Mouse (Mus musculus) MEL (cell line): ENCODE measurements around the gene Fbxl16. TPM values are rescaled to one million over a fixed set of nuclear protein-coding genes. Genes with fewer than 3 reads are reported as not detected.
A peak's percentile ranks its signal among the peaks of the same experiment; 100 is the strongest.

ENCODE experiments used
- DNase-seq: peaks from one replicate; pipeline ENCODE4 v3.0.0; 2011; ENCODE audit warnings: low read depth, low spot score
- H3K27ac ChIP-seq: 2 replicates; pipeline ENCODE4 v1.5.1; 2012; ENCODE audit warnings: low read depth, mild to moderate bottlenecking, control low read depth, low read length, moderate library complexity; ENCODE audit not compliant: control insufficient read depth
- H3K27me3 ChIP-seq, 2 experiments: fragments of 150-350 bp in 1 of 2; sonication (generic) in 1 of 2; 2 replicates each; pipeline ENCODE4 v1.6.1; 2012; ENCODE audit warnings: low read length in 2 of 2, mild to moderate bottlenecking in 2 of 2, improper control_type of control experiment in 1 of 2, moderate library complexity in 1 of 2; ENCODE audit not compliant: insufficient read depth in 2 of 2, control insufficient read depth in 1 of 2
- H3K36me3 ChIP-seq, 2 experiments: 2 replicates each; pipeline ENCODE4 v1.6.1; 2012 to 2014; ENCODE audit warnings: low read length in 2 of 2, improper control_type of control experiment in 1 of 2, inconsistent platforms in 1 of 2, mild to moderate bottlenecking in 1 of 2; ENCODE audit not compliant: insufficient read depth in 2 of 2, control insufficient read depth in 1 of 2
- H3K4me1 ChIP-seq, 2 experiments: fragments of 150-350 bp in 1 of 2; sonication (generic) in 1 of 2; 2 replicates each; pipeline ENCODE4 v1.6.1; 2012; ENCODE audit warnings: low read length in 2 of 2, improper control_type of control experiment in 1 of 2, mild to moderate bottlenecking in 1 of 2; ENCODE audit not compliant: insufficient read depth in 2 of 2, control insufficient read depth in 1 of 2
- H3K4me3 ChIP-seq, 2 experiments: fragments of 150-350 bp in 1 of 2; sonication (generic) in 1 of 2; 2 replicates each; pipeline ENCODE4 v1.5.1; 2012; ENCODE audit warnings: low read depth in 2 of 2, low read length in 2 of 2, mild to moderate bottlenecking in 2 of 2, moderate library complexity in 2 of 2, control low read depth in 1 of 2, improper control_type of control experiment in 1 of 2; ENCODE audit not compliant: control insufficient read depth in 1 of 2, insufficient read depth in 1 of 2
- H3K79me2 ChIP-seq: 2 replicates; pipeline ENCODE4 v1.6.1; 2012; ENCODE audit warnings: mild to moderate bottlenecking, low read length, moderate library complexity; ENCODE audit not compliant: control insufficient read depth, poor library complexity, insufficient read depth
- H3K9ac ChIP-seq: 2 replicates; pipeline ENCODE4 v1.6.1; 2012; ENCODE audit warnings: low read depth, mild to moderate bottlenecking, control low read depth, low read length, moderate library complexity; ENCODE audit not compliant: control insufficient read depth, poor library complexity, severe bottlenecking
- H3K9me3 ChIP-seq: fragments of 150-350 bp; sonication (generic); replicated peaks from 2 replicates; pipeline ENCODE4 v1.6.1; 2012; ENCODE audit warnings: mild to moderate bottlenecking, low read length, improper control_type of control experiment, moderate library complexity; ENCODE audit not compliant: insufficient read depth
- BHLHE40 ChIP-seq: IDR thresholded peaks from 2 replicates; pipeline ENCODE4 v1.6.1; 2012; ENCODE audit warnings: low read depth, mild to moderate bottlenecking, inconsistent platforms, low read length, improper control_type of control experiment, borderline replicate concordance
- CHD1 ChIP-seq: IDR thresholded peaks from 2 replicates; pipeline ENCODE4 v1.6.1; 2012; ENCODE audit warnings: low read depth, mild to moderate bottlenecking, inconsistent platforms, low read length, improper control_type of control experiment
- CTCF ChIP-seq, 3 experiments: IDR thresholded peaks in 2 of 3; conservative IDR thresholded peaks in 1 of 3; 2 replicates each; pipeline ENCODE4 v1.5.1; 2011 to 2012; ENCODE audit warnings: low read length in 3 of 3, low read depth in 2 of 3, mild to moderate bottlenecking in 2 of 3, improper control_type of control experiment in 1 of 3, inconsistent platforms in 1 of 3, mixed read lengths in 1 of 3, moderate library complexity in 1 of 3; ENCODE audit not compliant: control insufficient read depth in 1 of 3, insufficient read depth in 1 of 3, poor library complexity in 1 of 3, severe bottlenecking in 1 of 3
- ELF1 ChIP-seq: IDR thresholded peaks from 2 replicates; pipeline ENCODE4 v1.6.1; 2014; ENCODE audit warnings: low read depth, mild to moderate bottlenecking, inconsistent platforms, low read length, improper control_type of control experiment, moderate library complexity
- GABPA ChIP-seq: IDR thresholded peaks from 2 replicates; pipeline ENCODE4 v1.6.1; 2012; ENCODE audit warnings: low read depth, mild to moderate bottlenecking, inconsistent platforms, low read length, improper control_type of control experiment, moderate library complexity
- MAFK ChIP-seq: IDR thresholded peaks from 2 replicates; pipeline ENCODE4 v1.6.1; 2011; ENCODE audit warnings: low read depth, mild to moderate bottlenecking, low read length, improper control_type of control experiment, borderline replicate concordance
- MAX ChIP-seq: IDR thresholded peaks from 2 replicates; pipeline ENCODE4 v1.6.1; 2011; ENCODE audit warnings: low read length, improper control_type of control experiment
- MYC ChIP-seq: IDR thresholded peaks from 2 replicates; pipeline ENCODE4 v1.6.1; 2011; ENCODE audit warnings: low read depth, mild to moderate bottlenecking, low read length, improper control_type of control experiment, moderate library complexity
- POLR2A ChIP-seq, 2 experiments: IDR thresholded peaks; 2 replicates each; pipeline ENCODE4 v1.6.1; 2011 to 2012; ENCODE audit warnings: low read length in 2 of 2, mild to moderate bottlenecking in 2 of 2, control low read depth in 1 of 2, improper control_type of control experiment in 1 of 2, low read depth in 1 of 2, moderate library complexity in 1 of 2; ENCODE audit not compliant: control insufficient read depth in 1 of 2, insufficient read depth in 1 of 2, poor library complexity in 1 of 2
- POLR2AphosphoS2 ChIP-seq: IDR thresholded peaks from 2 replicates; pipeline ENCODE4 v1.6.1; 2011; ENCODE audit warnings: low read length, improper control_type of control experiment
- POLR2AphosphoS5 ChIP-seq: IDR thresholded peaks from 2 replicates; pipeline ENCODE4 v1.6.1; 2012; ENCODE audit warnings: low read depth, borderline replicate concordance, mild to moderate bottlenecking, inconsistent platforms, low read length, moderate library complexity, mixed read lengths
- RCOR1 ChIP-seq: IDR thresholded peaks from 2 replicates; pipeline ENCODE4 v1.6.1; 2012; ENCODE audit warnings: low read depth, mild to moderate bottlenecking, inconsistent platforms, low read length, improper control_type of control experiment
- TBP ChIP-seq: IDR thresholded peaks from 2 replicates; pipeline ENCODE4 v1.8.0; 2011; ENCODE audit warnings: low read depth, low read length, improper control_type of control experiment
- ZKSCAN1 ChIP-seq: IDR thresholded peaks from 2 replicates; pipeline ENCODE4 v1.6.1; 2012; ENCODE audit warnings: low read depth, mild to moderate bottlenecking, inconsistent platforms, low read length, improper control_type of control experiment, moderate library complexity
- polyA plus RNA-seq, 2 experiments: library from polyadenylated mRNA; stranded (reverse) in 1 of 2; unstranded in 1 of 2; fragments of >175 nt in 1 of 2; fragments of >200 nt in 1 of 2; gene quantifications; 2 replicates each; pipeline versions ENCODE4 v1.2.1 to v1.2.4; 2012; ENCODE audit warnings: low replicate concordance in 2 of 2, low read depth in 1 of 2; ENCODE audit not compliant: insufficient read length in 2 of 2, insufficient read depth in 1 of 2, missing spikeins in 1 of 2
- total RNA-seq: library from RNA; depleted of rRNA; stranded (reverse); fragments of 300-350 nt; gene quantifications from 2 replicates; pipeline ENCODE4 v1.2.3, GENCODE M21; 2012

Gene Fbxl16
- total and polyA plus RNA-seq, 3 experiments, result 0.11 TPM; not detected in 2

DNA sequence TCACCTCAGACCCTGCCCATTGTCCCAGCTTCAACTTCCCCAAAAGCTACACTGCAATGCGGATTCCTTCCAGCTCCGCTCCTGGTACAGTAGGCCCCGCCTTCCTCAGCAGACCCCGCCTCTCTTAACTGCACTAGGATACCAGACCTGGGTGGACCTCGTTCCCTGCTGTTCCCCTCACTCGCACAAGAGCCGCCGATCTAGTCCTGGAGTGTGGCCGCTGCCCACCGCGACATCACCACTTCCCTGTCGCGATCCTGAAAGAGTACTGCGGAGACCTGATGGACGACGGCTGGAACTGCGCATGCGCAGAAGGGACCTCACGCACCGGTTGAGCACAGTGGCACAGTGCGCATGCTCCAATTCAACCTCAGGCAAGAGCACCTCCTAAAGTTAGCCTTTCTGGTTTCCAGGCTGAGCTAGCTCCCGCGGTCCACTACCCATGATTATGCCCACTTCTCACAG, 23.6 kb upstream of the Fbxl16 start, which contains the start of gene Haghl (continued):
- no peak for TF ChIP-seq BHLHE40
- TF ChIP-seq POLR2AphosphoS5, result no peak
- TF ChIP-seq GABPA, result no peak
- no peak for TF ChIP-seq CTCF (IDR thresholded peaks at IDR 0.05 in 2 of 3, conservative IDR thresholded peaks at IDR 0.05 in 1 of 3; ENCODE audit: control insufficient read depth in 1 of 3, insufficient read depth in 1 of 3, low read depth in 2 of 3, low read length in 3 of 3, poor library complexity in 1 of 3, severe bottlenecking in 1 of 3)
- TF ChIP-seq CHD1, result no peak
- peak; percentile 55; the same call in 1 of the 2 replicates for TF ChIP-seq TBP
- TF ChIP-seq MAFK, result no peak
- TF ChIP-seq ZKSCAN1, result no peak
- TF ChIP-seq RCOR1, result no peak
- TF ChIP-seq ELF1, result no peak
- peak; percentile 86 for TF ChIP-seq POLR2AphosphoS2
- no peak for TF ChIP-seq MYC

DNA sequence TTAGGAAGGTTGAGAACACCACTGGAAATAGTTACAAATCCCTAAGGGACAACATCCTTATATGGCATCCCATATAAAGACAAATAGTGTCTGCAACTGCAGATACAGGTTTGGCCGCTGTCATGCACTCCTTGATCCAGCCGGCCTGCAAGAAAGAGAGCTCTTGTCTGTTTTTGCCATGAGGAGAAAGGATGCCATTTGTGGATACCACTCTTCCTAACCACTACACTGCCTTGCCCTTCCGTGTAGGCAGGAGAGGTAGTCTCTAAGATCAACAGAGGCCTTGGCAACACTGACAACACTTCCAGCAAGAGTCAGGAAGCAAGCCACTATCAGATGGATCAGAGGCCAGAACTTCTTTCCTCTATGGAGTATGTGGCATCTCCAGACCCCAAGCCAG, 22.6 kb upstream of the Fbxl16 start, which contains the start of gene Ccdc78:
Gene Ccdc78 (plus strand): TSS at position 301 of the 400 bp plus-strand sequence.
- Histone ChIP-seq H3K9ac (peak within 1 kb of the TSS; percentile 60), H3K4me3 (peak within 1 kb of the TSS; percentile 66 to 91), H3K36me3 (peaks cover 2 to 5% of the 10 kb centered on the region in 2 experiments; a peak in 3 of 4 replicates), H3K9me3 (no peaks in the 10 kb centered on the region), H3K27ac (peak within 1 kb of the TSS; percentile 58), H3K4me1 (peaks cover 0 to 6% of the 10 kb centered on the region in 2 experiments; a peak in 2 of 4 replicates), H3K27me3 (no peaks in the 10 kb centered on the region), H3K79me2 (peaks cover 1% of the 10 kb centered on the region)
- no peak for DNase-seq
- TF ChIP-seq POLR2A (IDR thresholded peaks at IDR 0.05; ENCODE audit: control insufficient read depth in 1 of 2, insufficient read depth in 1 of 2, low read depth in 1 of 2, low read length in 2 of 2, poor library complexity in 1 of 2) (peak in 1 of 2 experiments; percentile 37; a peak in 1 of 4 replicates), CHD1 (no peak)

- no peaks in the 10 kb centered on the region for H3K9me3 ChIP-seq
- H3K9ac ChIP-seq, result no peak overlapping the region
- H3K36me3 ChIP-seq, result peaks cover 2 to 5% of the 10 kb centered on the region in 2 experiments; a peak in 3 of 4 replicates
- no peaks in the 10 kb centered on the region for H3K27me3 ChIP-seq
- no peak overlapping the region for H3K4me3 ChIP-seq
- H3K79me2 ChIP-seq, result peaks cover 3% of the 10 kb centered on the region
- H3K4me1 ChIP-seq, result peaks cover 0 to 6% of the 10 kb centered on the region in 2 experiments; a peak in 2 of 4 replicates
- no peak for DNase-seq
- TF ChIP-seq POLR2A (IDR thresholded peaks at IDR 0.05; ENCODE audit: control insufficient read depth in 1 of 2, insufficient read depth in 1 of 2, low read depth in 1 of 2, low read length in 2 of 2, poor library complexity in 1 of 2) (0 out of 4 replicates have a peak, but pooled peaks of 1 of the 2 experiments have one; percentile 11), MAX (no peak)
- TF ChIP-seq, all 39 proteins: peak for 1
- no peak overlapping the region for H3K27ac ChIP-seq
Observed at GRCm38 (mm10) chr17:25786781-25787504, 21.9 kb upstream of the Fbxl16 start.
